Mouse (Mus musculus) midbrain, embryonic 10.5 days (tissue): ENCODE measurements around the gene Ugt1a5. TPM values are rescaled to one million over a fixed set of nuclear protein-coding genes. Genes with fewer than 3 reads are reported as not detected.

Experiments
- DNase-seq: peaks from one replicate; pipeline ENCODE4 v3.0.0-alpha.2; 2017; ENCODE audit warnings: low spot score
- H3K27ac ChIP-seq: fragments of 300-500 bp; sonication (generic); replicated peaks from 2 replicates; pipeline ENCODE4 v1.5.1; 2016; ENCODE audit warnings: mild to moderate bottlenecking
- H3K27me3 ChIP-seq: fragments of 300-500 bp; sonication (generic); 2 replicates; pipeline ENCODE4 v1.6.1; 2016; ENCODE audit warnings: low read depth, mild to moderate bottlenecking; ENCODE audit not compliant: poor library complexity, severe bottlenecking
- H3K36me3 ChIP-seq: fragments of 300-500 bp; sonication (generic); 2 replicates; pipeline ENCODE4 v1.6.1; 2016; ENCODE audit warnings: mild to moderate bottlenecking, moderate library complexity
- H3K4me1 ChIP-seq: fragments of 300-500 bp; sonication (generic); 2 replicates; pipeline ENCODE4 v1.6.1; 2016
- H3K4me3 ChIP-seq: fragments of 300-500 bp; sonication (generic); 2 replicates; pipeline ENCODE4 v1.5.1; 2016; ENCODE audit warnings: mild to moderate bottlenecking, moderate library complexity
- H3K9me3 ChIP-seq: fragments of 300-500 bp; sonication (generic); replicated peaks from 2 replicates; pipeline ENCODE4 v1.6.1; 2016; ENCODE audit warnings: mild to moderate bottlenecking
- WGBS: fragments of 180-500 bp; shearing (Covaris S2); methylation state at CpG from one replicate; pipeline ENCODE4 v1.1.7; 2016; 5-methylcytosine and 5-hydroxymethylcytosine counted together
- polyA plus RNA-seq: library from polyadenylated mRNA; unstranded; fragments of >200 nt; fragmentation: Nextera tagmentation; extraction: Ambion mirVana; gene quantifications from 2 replicates; pipeline ENCODE4 v1.2.1, GENCODE M21; 2016

Ugt1a5 gene
- polyA plus RNA-seq, 1 experiment from 2014 or later = not detected

- WGBS = 76% methylated on average over 2 of the region's 2 CpGs
Measured at GRCm38 (mm10) chr1:88206843-88207479, 41.1 kb downstream of the Ugt1a5 start.

GRCm38 (mm10) chr1:88211812-88212211 lies 46.0 kb downstream of the Ugt1a5 start, which contains the start of gene Ugt1a1:
Gene Ugt1a1, plus strand, starts transcription at chr1:88211959.
- peaks cover 3% of the 10 kb centered on the region for H3K9me3 ChIP-seq
- WGBS = 71% methylated on average over 8 of the region's 8 CpGs

More at GRCm38 (mm10) chr1:88206843-88207479, 41.1 kb downstream of the Ugt1a5 start:
- DNase-seq = no peak
- peaks cover 17% of the 10 kb centered on the region for H3K9me3 ChIP-seq
- H3K27ac ChIP-seq = no peak overlapping the region
- peaks cover 22% of the 10 kb centered on the region for H3K27me3 ChIP-seq
- no peak overlapping the region for H3K4me3 ChIP-seq
- H3K36me3 ChIP-seq = 0 out of 2 replicates have a peak, but pooled peaks cover 5% of the 10 kb centered on the region
- peaks cover 11% of the 10 kb centered on the region for H3K4me1 ChIP-seq

GRCm38 (mm10) chr1:88212341-88213045 lies 46.7 kb downstream of the Ugt1a5 start:
- no peaks in the 10 kb centered on the region for H3K4me1 ChIP-seq
- H3K36me3 ChIP-seq = no peaks in the 10 kb centered on the region
- peak; percentile 25 for DNase-seq
- WGBS = 64% methylated on average over 8 of the region's 8 CpGs
- H3K4me3 ChIP-seq = no peak overlapping the region
- 0 out of 2 replicates have a peak, but pooled peaks cover 1% of the 10 kb centered on the region for H3K27me3 ChIP-seq
- peaks cover 3% of the 10 kb centered on the region for H3K9me3 ChIP-seq
- H3K27ac ChIP-seq = no peak overlapping the region

More at GRCm38 (mm10) chr1:88211812-88212211, 46.0 kb downstream of the Ugt1a5 start, which contains the start of gene Ugt1a1:
- H3K36me3 ChIP-seq = no peaks in the 10 kb centered on the region
- H3K27ac ChIP-seq = no peak within 1 kb of the TSS
- DNase-seq = peak; percentile 20
- H3K27me3 ChIP-seq = peaks cover 8% of the 10 kb centered on the region; the same call in 1 of the 2 replicates
- no peak within 1 kb of the TSS for H3K4me3 ChIP-seq
- no peaks in the 10 kb centered on the region for H3K4me1 ChIP-seq

GRCm38 (mm10) chr1:88213061-88213460 lies 47.2 kb downstream of the Ugt1a5 start:
- peaks cover 3% of the 10 kb centered on the region for H3K9me3 ChIP-seq
- H3K4me3 ChIP-seq = no peak overlapping the region
- no peaks in the 10 kb centered on the region for H3K27me3 ChIP-seq
- H3K27ac ChIP-seq = no peak overlapping the region
- no peaks in the 10 kb centered on the region for H3K36me3 ChIP-seq
- H3K4me1 ChIP-seq = no peaks in the 10 kb centered on the region
- WGBS = 81% methylated on average over 1 of the region's 1 CpGs
- DNase-seq = no peak

GRCm38 (mm10) chr1:88213766-88214461 lies 48.1 kb downstream of the Ugt1a5 start:
- peak; percentile 21 for DNase-seq
- no peak overlapping the region for H3K4me3 ChIP-seq
- no peaks in the 10 kb centered on the region for H3K36me3 ChIP-seq
- H3K27ac ChIP-seq = no peak overlapping the region
- WGBS = 84% methylated on average over 2 of the region's 2 CpGs
- no peaks in the 10 kb centered on the region for H3K27me3 ChIP-seq
- peaks cover 3% of the 10 kb centered on the region for H3K9me3 ChIP-seq
- no peaks in the 10 kb centered on the region for H3K4me1 ChIP-seq

GRCm38 (mm10) chr1:88214462-88214952 lies 48.7 kb downstream of the Ugt1a5 start:
- Histone ChIP-seq H3K27ac (no peak overlapping the region), H3K4me1 (no peaks in the 10 kb centered on the region), H3K4me3 (no peak overlapping the region), H3K9me3 (peaks cover 3% of the 10 kb centered on the region), H3K27me3 (no peaks in the 10 kb centered on the region), H3K36me3 (no peaks in the 10 kb centered on the region)
- peak; percentile 15 for DNase-seq
- WGBS = 82% methylated on average over 2 of the region's 2 CpGs

GRCm38 (mm10) chr1:88215466-88216380 lies 49.9 kb downstream of the Ugt1a5 start:
- Histone ChIP-seq H3K9me3 (no peaks in the 10 kb centered on the region; the same call in 1 of the 2 replicates), H3K4me3 (no peak overlapping the region), H3K36me3 (no peaks in the 10 kb centered on the region), H3K4me1 (no peaks in the 10 kb centered on the region), H3K27me3 (no peaks in the 10 kb centered on the region), H3K27ac (no peak overlapping the region)
- WGBS = 72% methylated on average over 10 of the region's 10 CpGs
- DNase-seq = peak; percentile 21

GRCm38 (mm10) chr1:88216551-88216950 lies 50.7 kb downstream of the Ugt1a5 start:
- Histone ChIP-seq H3K36me3 (no peaks in the 10 kb centered on the region), H3K4me3 (no peak overlapping the region), H3K4me1 (no peaks in the 10 kb centered on the region), H3K27me3 (no peaks in the 10 kb centered on the region), H3K9me3 (no peaks in the 10 kb centered on the region; the same call in 1 of the 2 replicates), H3K27ac (no peak overlapping the region)
- WGBS = 57% methylated on average over 2 of the region's 2 CpGs
- DNase-seq = peak; percentile 15

GRCm38 (mm10) chr1:88217144-88217543 lies 51.3 kb downstream of the Ugt1a5 start:
- WGBS = 68% methylated on average over 2 of the region's 2 CpGs
- no peak overlapping the region for H3K4me3 ChIP-seq
- no peaks in the 10 kb centered on the region for H3K4me1 ChIP-seq
- H3K27me3 ChIP-seq = no peaks in the 10 kb centered on the region
- no peak overlapping the region for H3K27ac ChIP-seq
- H3K36me3 ChIP-seq = no peaks in the 10 kb centered on the region
- DNase-seq = peak; percentile 16
- H3K9me3 ChIP-seq = no peaks in the 10 kb centered on the region; the same call in 1 of the 2 replicates

GRCm38 (mm10) chr1:88217576-88217975 lies 51.8 kb downstream of the Ugt1a5 start:
- no peak for DNase-seq
- Histone ChIP-seq H3K9me3 (no peaks in the 10 kb centered on the region; the same call in 1 of the 2 replicates), H3K4me3 (no peak overlapping the region), H3K27ac (no peak overlapping the region), H3K4me1 (no peaks in the 10 kb centered on the region), H3K27me3 (no peaks in the 10 kb centered on the region), H3K36me3 (no peaks in the 10 kb centered on the region)
- 43% methylated on average over 3 of the region's 3 CpGs for WGBS

- WGBS = 76% methylated on average over 9 of the region's 9 CpGs
- H3K9me3 ChIP-seq = no peaks in the 10 kb centered on the region; the same call in 1 of the 2 replicates
Measured at GRCm38 (mm10) chr1:88218051-88218450, 52.2 kb downstream of the Ugt1a5 start.

More at GRCm38 (mm10) chr1:88218051-88218450, 52.2 kb downstream of the Ugt1a5 start:
- DNase-seq = peak; percentile 20
- H3K27me3 ChIP-seq = no peaks in the 10 kb centered on the region
- H3K4me3 ChIP-seq = no peak overlapping the region
- no peaks in the 10 kb centered on the region for H3K4me1 ChIP-seq
- no peaks in the 10 kb centered on the region for H3K36me3 ChIP-seq
- no peak overlapping the region for H3K27ac ChIP-seq
